Mouse (Mus musculus) bone marrow, adult 2 months (tissue): ENCODE measurements at regions not wholly inside any gene's neighbourhood (a gene's known extent, or its start where the extent isn't known, plus 50 kb on each side); places are given as distances from the start of the nearest gene placed in this dataset.

Experiments used
- CTCF ChIP-seq: fragments of 200-500 bp; IDR thresholded peaks from 2 replicates; pipeline ENCODE4 v1.5.1; 2011; ENCODE audit warnings: low read length, control low read depth; ENCODE audit not compliant: control insufficient read depth, insufficient read depth
- POLR2A ChIP-seq: fragments of 200-500 bp; IDR thresholded peaks from 2 replicates; pipeline ENCODE4 v1.6.1; 2011; ENCODE audit warnings: low read depth, mild to moderate bottlenecking, control low read depth, low read length, borderline replicate concordance; ENCODE audit not compliant: control insufficient read depth

- no peak for TF ChIP-seq CTCF
- no peak for TF ChIP-seq POLR2A
These were observed 272.2 kb downstream of the Hace1 start for GRCm38 (mm10) chr10:45849841-45850240.
